Mouse (Mus musculus): ENCODE measurements at regions not wholly inside any gene's neighbourhood (a gene's known extent, or its start where the extent isn't known, plus 50 kb on each side); places are given as distances from the start of the nearest gene placed in this dataset.
A peak's percentile ranks its signal among the peaks of the same experiment; 100 is the strongest.

DNA sequence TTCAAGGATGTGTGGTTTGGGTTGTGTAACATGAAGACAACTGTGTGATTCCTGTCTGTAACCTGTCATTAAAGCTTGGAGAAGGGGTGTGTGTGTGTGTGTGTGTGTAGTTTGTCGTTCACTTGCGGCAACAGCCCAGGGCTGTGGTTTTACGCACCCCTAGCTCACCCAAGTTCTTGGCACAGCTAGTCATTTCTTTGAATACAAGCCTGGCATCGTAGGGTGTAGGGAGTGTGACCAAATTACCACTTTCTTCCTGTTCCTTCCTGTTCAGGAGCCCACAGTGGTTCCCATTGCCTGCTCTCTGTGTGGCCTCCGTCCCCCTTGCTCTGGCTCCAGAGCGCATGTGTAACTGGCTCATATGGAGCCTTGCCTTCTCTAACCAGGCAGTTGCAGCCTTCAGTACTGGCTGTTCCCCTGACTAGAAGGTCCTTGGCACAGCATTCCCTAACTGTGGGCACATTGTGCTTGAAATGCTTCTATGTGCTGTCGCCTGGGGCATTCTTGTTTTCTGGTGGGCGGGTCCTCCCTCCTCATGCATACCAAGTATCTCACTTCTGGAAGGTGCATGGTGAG lies 167.4 kb upstream of the Ubr2 start:
- no peak for DNase-seq (ENCODE audit: low read depth)

DNA sequence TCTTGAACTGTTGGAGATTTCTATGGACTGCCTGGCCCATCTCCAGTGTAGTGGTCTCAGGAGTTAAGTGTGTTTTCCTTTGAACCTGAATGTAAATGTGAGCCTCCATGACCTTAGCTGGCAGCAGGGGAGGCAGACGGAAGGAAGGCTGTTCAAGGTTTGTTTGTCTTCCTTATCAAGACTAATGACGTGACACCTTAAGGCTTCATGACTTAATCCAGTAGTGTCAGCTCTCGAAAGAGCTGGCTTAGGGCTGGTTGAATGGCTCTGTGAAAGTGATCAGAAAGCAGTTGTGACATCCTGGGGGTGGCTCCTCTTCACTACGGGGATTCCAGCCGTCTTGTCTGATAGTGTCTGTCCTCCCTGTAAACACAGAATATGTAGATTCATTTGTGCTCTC lies 166.0 kb upstream of the Ubr2 start:
- no peak for DNase-seq (ENCODE audit: low read depth)

DNA sequence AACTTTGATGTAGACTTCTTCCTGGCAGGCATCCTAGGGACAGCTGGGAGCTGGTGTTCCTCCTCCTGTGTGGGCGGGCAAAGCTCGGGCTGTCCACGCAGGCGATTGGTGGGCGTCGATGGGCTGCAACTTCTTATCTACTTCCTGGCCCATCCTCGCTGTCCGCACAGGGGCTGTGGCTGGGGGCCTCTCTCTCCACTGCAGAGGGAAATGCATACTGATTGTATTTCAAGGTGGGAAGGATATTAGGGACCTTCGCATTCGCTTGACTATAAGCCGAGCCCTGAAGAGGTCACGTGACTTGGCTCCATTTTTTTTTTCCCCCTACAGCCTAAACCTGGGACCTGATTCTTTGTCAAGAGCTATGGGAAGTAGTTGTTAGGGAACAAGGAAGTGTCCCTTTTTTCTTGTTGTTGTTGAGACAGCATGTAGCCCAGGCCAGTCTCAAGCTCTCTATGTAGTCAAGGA lies 164.4 kb upstream of the Ubr2 start:
- peak; percentile 20 for DNase-seq (ENCODE audit: low read depth)

DNA sequence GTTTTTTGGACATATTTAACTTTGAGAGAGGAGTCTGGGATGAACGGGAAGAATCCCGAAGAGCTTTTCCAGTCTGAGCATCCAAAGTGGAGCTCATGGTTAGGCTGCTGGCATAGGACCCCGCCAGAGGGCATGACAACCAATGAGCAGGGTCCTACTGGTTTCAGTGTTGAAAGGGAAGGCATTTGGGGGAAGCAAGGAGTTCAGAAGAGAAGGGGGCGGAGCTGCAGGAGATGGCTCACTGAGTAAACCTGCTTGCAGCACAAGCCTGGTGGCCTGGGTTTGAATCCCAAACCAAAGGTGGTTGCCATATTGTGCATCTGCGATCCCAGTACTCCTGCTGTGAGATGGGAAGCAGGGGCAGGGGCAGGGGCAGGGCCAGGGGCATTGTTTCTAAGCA lies 161.4 kb upstream of the Ubr2 start:
- DNase-seq (ENCODE audit: low read depth): no peak

DNA sequence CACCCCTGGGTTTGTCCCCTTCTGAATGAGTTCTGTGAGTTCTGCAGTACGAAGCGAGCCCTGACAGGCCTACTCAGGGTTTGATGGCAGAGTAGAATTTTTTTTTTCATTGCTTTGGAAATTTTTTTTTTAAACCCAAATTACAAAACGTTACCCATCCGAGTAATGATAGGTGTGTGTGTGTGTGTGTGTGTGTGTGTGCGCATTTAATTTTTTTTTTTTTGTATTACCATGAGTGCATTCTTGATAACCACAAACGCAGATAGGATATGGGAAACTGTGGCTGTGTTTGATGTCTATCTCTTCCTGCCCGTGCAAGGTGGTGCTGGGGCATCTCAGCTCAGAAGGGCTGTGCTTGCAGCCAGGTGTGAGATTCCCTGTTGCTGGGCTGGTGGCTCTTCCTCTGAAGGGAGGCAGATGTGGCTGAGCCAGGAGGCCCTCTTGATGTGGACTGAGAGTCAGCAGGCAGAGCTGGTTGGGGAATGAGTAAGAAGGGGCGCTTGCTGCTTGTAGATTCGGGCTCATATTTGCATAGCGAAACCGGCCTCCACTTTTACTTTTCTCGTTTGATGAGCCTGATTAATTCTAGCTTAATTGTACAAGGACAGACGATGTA lies 160.7 kb upstream of the Ubr2 start:
- no peak for DNase-seq (ENCODE audit: low read depth)

DNA sequence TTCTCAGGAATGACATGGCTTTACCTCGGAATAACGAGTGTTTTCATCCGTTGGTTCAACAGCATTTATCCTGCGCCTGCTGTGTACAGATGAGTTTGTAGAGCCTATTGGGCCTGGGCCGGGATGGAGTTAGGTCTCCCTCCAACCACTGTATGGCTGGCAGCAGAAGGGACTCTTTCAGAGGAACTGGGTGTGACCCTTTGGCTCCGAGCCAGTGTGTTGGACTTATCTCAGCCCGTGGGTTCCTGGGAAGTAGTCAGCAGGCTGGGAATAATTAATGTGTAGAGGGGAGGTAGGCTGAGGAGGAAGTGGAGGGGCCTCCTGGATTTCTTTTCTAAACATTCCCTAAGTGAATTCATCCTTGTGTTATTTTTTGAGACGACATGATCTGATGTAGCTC lies 157.7 kb upstream of the Ubr2 start:
- no peak for DNase-seq (ENCODE audit: low read depth)

DNA sequence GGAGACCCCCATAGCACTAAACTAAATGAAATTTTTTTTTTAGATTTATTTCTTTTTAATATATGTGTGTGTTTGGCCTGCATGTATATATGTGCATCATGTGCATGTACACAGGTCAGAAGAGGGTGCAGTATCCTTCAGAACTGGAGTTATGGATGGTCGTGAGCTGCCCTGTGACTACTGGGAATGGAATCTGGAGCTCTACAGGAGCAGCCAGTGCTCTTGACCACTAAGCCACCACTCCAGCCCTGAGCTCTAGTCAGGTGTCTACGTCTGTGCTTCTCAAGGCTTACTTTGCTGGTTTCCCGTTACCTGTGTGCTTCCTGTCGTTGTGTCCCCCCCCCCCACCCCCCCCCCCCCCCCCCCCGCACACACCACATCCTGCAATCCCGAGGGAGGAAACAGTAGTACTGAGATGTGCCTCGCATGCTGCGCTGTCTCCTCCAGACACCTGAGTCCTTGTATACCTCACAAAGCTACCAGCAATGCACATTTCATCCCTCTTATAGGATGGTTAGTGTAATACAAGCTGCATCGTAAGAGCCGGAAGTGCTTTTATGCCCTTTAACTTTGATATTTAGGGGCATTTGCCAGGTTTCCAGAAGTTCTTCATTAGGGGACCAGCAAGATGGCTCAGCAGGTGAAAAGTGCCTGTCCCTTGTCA lies 153.5 kb upstream of the Ubr2 start:
- no peak for DNase-seq (ENCODE audit: low read depth)

DNA sequence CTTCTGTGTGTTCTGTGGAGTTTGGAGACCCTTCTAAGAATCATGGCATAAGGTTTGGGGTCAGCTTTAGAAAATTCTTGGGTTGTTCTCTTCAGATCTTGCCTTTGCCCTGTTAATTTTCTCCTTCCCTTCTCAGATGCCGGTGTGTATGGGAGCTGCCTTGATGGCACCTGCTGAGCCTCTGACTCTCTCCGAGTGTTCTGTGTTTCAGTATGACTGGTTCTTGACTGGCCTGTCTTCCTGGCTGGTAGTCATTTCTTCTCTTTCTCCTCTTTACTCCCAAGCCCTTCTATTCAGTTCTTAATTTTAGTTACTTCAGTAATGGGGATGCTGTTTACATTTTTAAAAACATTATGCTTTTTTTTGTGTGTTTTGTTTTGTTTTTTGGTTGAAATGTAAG lies 152.1 kb upstream of the Ubr2 start:
- DNase-seq (ENCODE audit: low read depth): no peak

DNA sequence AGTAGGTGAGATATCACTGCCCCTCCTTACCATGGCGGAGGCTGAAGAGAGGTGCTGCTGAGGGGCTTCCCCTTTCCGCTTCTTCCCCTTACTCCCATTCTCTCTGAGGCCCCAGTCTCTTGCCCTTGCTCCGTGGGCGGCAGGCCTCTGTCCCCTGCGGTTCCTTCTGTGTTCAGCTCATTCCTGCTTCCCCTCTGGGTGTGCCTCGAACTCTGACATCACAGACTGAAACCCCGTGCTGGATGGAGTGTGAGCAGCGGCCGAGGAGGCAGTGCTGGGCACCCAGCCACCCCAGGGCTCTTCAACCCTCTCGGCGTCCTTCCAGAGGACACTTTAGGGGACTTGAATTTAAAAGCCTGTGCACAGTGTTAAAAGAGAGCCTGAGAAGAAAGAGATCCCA lies 145.9 kb upstream of the Ubr2 start:
- DNase-seq (ENCODE audit: low read depth): no peak

DNA sequence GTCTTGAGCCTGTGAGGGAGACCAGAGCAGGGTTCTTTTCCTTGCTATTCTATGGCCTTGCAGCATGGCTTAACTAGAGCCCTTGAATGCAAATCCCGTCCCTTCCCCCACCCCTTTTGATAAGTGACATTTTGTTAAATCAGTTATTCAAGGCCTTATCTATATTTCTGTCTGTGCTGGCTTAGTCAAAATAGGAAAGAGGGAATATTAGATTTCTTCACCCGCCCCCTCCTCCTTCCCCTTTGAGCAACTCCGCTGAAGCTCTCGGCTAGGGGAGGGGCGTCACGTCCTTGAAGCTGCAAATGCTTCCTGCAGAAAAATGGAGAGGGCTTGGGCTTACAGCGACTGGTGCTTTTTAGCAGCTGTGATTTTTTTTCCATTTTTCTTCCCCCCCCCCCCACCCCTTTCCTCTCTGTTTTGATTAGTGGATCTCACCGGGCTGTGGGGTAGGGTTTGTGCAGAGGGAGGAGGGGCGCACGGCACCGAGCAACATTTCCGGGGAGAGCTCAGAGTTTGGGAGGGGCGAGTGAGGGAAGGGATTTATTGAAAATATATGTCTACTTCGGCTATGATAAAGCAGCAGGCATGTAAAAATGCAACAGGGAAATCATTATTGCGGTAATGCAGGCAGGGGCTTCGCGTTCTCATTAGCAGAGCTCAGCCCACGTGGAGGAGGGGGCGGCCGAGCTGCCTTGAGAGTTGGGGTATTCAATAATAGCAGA lies 141.4 kb upstream of the Ubr2 start:
- no peak for DNase-seq (ENCODE audit: low read depth)

DNA sequence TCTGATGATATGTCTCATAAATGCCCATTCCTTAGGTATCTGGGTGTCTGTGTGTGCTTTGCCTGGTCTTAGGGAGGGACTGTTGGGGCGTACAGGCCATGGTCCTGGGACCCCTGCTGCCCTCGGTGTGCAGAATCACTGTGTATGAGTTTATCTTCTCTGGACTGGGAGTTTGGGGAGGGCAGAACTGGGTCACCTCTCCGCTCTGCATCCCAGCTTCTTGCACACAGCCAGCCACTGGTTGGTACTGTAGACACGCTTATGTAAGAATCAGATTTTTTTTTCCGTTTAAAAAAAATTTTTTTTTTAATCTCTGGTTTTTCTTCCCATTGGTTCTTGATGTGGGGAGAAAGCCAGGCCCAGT lies 140.8 kb upstream of the Ubr2 start:
- no peak for DNase-seq (ENCODE audit: low read depth)

DNA sequence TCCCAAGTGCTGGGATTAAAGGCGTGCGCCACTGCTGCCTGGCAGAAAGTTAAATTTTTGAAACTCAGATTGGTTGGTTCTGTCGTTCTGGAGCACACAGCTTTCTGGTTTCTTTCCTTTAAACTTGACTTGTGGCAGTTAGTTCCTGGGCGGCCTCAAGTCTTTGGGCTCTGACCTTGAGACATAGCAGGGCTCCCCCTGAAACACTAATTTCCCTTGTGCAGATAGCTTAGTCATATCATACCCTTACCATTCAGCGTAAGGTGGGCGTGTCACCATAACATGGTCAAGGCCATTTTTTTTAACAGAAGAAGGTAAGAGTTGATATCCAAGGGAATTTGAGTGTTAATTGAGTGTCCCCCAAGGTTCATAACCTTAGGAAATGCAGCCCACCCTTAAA lies 140.3 kb upstream of the Ubr2 start:
- DNase-seq (ENCODE audit: low read depth): no peak

DNA sequence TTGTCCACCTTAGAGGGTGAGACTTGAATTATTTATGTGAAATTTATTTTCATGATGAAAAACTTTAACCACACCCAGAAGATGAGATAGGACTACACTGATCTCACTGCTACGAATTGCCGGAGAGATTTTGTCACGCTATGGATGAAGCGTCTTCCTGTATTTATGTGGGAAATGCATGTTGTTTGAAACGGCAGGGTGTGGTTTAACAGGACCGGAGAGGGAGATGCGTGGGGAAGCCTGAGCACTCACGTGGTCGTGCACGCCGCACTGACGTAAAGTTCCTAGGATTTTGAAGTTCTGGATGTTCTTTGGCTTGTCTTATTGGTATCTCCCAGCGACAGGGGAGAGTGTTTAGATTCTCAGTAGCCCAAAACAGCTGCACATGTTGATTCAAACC lies 139.3 kb upstream of the Ubr2 start:
- no peak for DNase-seq (ENCODE audit: low read depth)

DNA sequence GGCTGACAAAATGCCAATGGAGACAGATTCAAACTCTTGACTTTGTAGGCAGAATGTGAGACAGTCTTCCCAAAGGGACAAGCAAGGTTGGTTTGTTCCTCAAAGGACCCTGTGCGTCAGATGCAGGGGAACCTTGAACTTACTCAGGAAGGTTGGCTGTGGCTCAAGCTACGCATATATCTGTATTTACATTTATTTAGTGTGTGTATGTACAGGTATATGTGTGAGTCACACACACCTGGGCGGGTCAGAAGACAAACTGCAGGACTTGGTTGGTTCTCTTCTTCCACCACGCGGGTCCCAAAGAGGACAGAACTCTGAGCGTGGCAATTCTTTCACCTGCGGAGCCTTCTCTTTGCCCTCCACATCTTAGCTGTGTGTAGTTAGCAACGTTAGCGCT lies 138.8 kb upstream of the Ubr2 start:
- no peak for DNase-seq (ENCODE audit: low read depth)

DNA sequence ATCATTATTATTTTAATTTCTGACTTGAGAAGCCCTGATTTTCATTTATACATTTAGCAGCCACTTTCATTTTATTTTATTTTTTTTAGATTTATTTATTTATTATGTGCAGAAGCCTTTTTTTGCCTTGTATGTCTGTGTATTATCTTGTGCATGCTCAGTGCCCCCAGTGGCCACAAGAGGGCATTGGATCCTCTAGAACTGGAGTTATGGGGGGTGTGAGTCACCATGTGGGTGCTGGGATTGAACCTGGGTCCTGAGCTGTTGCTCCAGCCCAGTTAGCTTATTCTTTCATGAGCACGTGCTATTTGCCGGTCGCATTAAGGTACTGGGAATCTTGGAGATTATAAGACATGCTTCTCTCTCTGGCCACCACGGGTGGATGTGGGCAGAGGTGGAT lies 136.3 kb upstream of the Ubr2 start:
- DNase-seq (ENCODE audit: low read depth): no peak

DNA sequence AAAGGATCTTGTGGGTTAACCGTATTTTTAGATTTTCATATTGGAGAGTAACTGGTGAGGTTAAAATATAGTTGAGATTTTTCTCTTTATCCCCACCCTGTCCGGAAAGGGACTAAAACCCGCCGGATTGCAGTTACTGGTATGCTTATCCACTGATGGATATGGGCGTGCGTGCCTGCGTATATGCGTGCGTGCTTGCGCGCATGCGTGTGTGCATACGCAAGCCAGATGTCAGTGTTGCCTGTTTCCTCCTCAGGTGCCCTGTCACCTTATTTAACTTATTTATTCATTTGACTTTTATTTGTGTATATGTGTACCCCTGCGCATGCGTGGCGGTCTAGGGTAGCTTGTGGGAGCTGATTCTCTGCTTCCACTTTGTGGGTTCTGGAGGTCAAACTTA lies 135.2 kb upstream of the Ubr2 start:
- no peak for DNase-seq (ENCODE audit: low read depth)

DNA sequence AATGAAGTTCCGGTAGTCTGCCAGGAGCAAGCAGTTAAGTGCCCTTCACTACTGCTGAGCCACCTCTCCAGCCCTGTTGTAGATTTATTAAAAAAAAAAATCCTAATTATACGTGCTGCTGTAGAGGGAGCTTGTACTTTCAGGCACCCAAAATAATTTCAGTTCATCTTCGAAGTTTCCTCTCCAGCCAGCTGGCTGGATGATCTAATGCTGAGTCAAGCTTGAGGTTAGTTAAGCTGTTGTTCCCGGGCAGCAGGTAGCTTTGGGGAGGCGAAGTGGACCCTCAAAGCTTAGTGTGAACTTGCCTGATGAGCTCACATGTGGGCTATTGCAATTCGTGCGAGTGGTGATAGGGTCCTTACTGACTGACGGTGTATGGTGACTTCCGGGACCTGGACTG lies 134.6 kb upstream of the Ubr2 start:
- no peak for DNase-seq (ENCODE audit: low read depth)

DNA sequence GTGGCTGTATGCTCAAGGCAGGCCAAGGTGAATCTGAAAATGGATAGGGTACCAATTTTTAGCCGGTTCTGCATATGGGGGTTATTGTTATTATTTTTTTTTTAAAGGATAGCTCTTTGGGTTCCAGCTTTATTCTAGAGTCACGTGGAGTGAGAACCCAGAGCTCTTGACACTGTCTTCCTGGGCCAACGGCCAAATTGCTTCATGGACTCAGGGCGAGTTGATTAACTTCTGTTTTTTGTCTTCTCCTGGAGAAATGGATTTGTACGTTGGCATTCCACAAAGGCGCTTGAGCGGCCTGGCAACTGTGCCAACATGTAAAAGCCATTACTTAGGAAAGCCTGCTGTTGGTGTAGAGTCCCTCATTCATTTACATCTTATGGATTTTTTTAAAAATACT lies 134.1 kb upstream of the Ubr2 start:
- DNase-seq (ENCODE audit: low read depth): no peak

DNA sequence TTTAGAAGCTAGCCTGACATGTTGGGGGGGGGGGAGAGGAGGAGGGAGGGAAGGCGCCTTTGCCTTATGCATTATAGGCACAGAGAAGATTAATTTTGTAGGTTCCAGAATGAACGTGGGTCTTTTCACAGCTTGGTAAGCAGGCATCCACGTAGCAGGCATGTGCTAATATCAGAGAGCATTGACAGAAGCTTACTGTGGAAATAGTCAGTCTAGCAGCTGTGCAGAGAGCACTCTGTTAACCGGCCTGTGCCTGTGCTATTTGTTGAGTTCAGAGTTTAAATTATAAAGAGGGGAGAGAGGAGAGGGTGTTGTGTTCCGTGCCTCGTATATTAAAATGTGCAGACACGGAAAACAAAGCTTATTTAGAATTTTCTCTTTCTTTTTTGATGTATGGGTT lies 133.5 kb upstream of the Ubr2 start:
- DNase-seq (ENCODE audit: low read depth): no peak

DNA sequence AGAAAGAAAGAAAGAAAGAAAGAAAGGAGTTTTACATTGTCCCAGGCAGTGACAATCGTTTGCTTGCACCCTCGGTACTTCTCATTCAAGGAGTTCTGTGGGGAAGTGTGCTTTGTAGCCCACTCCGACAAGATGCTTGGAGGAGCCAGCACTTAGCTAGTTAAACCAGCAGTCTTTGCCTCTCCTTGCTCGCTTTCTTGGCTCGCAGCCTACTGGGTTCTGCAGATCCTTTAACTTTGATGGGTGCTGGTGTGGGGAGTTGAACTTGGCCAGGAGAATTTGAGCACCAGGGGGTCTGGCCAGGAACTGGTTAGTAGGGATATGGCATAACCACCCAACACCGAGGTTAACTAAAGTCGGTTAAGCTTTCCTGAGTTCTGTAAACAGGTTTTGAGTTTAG lies 132.5 kb upstream of the Ubr2 start:
- no peak for DNase-seq (ENCODE audit: low read depth)

DNA sequence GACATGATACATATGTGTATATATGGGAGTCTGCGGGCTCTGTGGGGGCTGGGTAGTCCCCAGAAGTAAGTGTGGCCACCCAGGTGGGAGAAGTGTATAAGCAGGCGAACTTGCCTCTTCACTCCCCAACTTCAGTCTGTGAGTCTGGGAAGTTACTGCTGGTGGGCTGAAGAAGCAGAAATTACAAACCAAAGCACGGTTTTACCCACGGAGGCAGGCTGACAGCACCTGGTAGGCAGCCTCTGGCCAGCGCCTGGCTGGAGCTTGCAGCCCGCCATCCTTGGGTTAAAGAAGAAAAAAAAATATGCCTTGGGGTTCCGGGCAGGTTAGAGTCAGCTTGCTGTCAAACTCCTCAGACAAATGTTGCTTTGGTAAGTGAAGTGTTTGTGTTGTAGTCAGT lies 131.9 kb upstream of the Ubr2 start:
- DNase-seq (ENCODE audit: low read depth): no peak

DNA sequence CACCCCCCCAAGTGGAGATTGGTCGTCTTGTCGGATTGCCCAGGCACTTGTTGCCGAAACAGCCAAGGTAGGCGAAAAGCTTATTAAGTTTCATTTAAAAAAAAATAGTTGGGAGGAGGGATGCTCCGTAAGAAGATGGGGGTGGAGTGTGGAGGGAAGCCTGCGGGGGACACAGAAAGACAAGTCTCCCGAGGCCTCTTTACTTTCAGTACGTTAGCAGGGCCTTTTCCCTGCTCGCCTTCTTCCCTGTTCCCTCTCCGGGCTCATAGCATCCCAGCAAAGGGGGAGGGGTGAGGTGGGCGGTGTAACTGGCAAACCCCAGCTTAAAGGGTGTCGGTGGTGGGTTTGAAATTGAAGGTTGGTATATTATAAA lies 131.5 kb upstream of the Ubr2 start:
- no peak for DNase-seq (ENCODE audit: low read depth)

All from c-Kit-positive CD71-positive TER-119-negative erythroid progenitor cells, embryonic 14.5 days (primary cell).